Mouse (Mus musculus) testis, adult 2 months (tissue): Measurements from ENCODE around the gene Raver1.

ENCODE experiments used
- CTCF ChIP-seq: fragments of 200-500 bp; IDR thresholded peaks from 2 replicates; pipeline ENCODE4 v1.5.1; 2012; ENCODE audit warnings: low read depth, mild to moderate bottlenecking, inconsistent platforms, low read length, moderate library complexity; ENCODE audit not compliant: control insufficient read depth, insufficient read depth, insufficient replicate concordance
- POLR2A ChIP-seq: fragments of 200-500 bp; IDR thresholded peaks from 2 replicates; pipeline ENCODE4 v1.6.1; 2012; ENCODE audit warnings: low read depth, mild to moderate bottlenecking, inconsistent platforms, low read length, moderate library complexity; ENCODE audit not compliant: control insufficient read depth

DNA sequence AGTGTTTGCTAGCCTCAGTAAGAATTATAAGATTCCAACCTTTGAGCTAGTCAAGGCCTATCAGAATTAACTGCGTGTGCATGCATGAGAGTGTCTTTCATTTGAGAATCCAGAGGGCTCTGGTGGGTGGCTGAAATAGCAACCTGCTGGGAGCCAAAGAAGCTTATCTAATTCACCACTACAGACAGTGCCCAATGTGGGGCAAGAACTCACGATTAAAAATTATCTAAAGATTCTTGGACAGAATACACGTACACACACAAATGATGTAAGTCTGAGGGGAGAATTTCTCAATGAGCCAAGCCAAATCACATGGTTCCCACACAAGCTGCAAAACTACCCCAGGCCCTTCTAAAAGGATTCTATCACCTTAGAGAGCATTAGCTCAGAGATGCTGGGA lies 8.5 kb downstream of the Raver1 start:
- TF ChIP-seq POLR2A: no peak
- TF ChIP-seq CTCF: no peak
